Mouse (Mus musculus) olfactory bulb, adult 2 months (tissue): ENCODE results near the gene Olfr472. TPM values are rescaled to one million over a fixed set of nuclear protein-coding genes. Genes with fewer than 3 reads are reported as not detected.
"Not testable (repeated sequence)": the region's sequence is repeated elsewhere in the genome, so short reads cannot be mapped to it uniquely, and the experiment has no call there.

Experiments
- H3K27ac ChIP-seq: fragments of 200-500 bp; 2 replicates; pipeline ENCODE4 v1.5.1; 2012; ENCODE audit warnings: low read depth, low read length; ENCODE audit not compliant: insufficient read depth
- H3K4me1 ChIP-seq: fragments of 200-500 bp; 2 replicates; pipeline ENCODE4 v1.6.1; 2012; ENCODE audit warnings: low read length; ENCODE audit not compliant: control insufficient read depth, insufficient read depth
- H3K4me3 ChIP-seq: fragments of 200-500 bp; 2 replicates; pipeline ENCODE4 v1.5.1; 2012; ENCODE audit warnings: mild to moderate bottlenecking, low read depth, low read length, moderate library complexity; ENCODE audit not compliant: insufficient read depth
- CTCF ChIP-seq: fragments of 200-500 bp; IDR thresholded peaks from 2 replicates; pipeline ENCODE4 v1.5.1; 2012; ENCODE audit warnings: low read depth, mild to moderate bottlenecking, low read length, moderate library complexity; ENCODE audit not compliant: insufficient read depth
- POLR2A ChIP-seq: fragments of 200-500 bp; IDR thresholded peaks from 2 replicates; pipeline ENCODE4 v1.6.1; 2012; ENCODE audit warnings: mild to moderate bottlenecking, low read depth, low read length, moderate library complexity; ENCODE audit not compliant: insufficient read depth
- WGBS: fragments of 180-500 bp; shearing (Covaris S2); methylation state at CpG from one replicate; pipeline ENCODE4 v1.1.7; 2018; 5-methylcytosine and 5-hydroxymethylcytosine counted together
- polyA plus RNA-seq: library from polyadenylated mRNA; stranded (reverse); fragments of >200 nt; gene quantifications from 2 replicates; pipeline ENCODE4 v1.2.4, GENCODE M21; 2012; ENCODE audit warnings: low replicate concordance; ENCODE audit not compliant: missing spikeins, insufficient read depth, insufficient read length

The Olfr472 gene
- polyA plus RNA-seq, result not detected in 2 replicates

DNA sequence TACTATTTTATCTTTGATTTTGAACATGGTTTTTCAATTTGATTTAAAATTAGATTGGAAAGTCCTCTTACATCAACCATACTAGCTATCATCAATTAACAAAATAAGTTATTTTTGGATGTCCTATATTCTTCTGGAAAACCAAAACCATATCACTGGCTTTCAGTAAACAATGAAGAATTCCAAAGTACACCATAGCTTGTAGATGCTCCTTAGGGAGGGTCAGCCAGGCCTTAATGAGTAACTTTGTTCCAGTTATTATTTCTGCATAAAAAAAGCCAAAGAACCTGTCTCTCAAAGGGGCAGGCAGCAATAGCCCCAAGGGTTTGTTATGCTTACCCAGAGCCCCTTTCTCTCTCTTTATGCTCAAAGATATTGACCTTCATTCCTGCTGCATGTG is at the start of gene Olfr472:
Olfr472 (plus strand) TSS at position 301 of the 400 bp plus-strand sequence.
- Histone ChIP-seq H3K27ac (no peak within 1 kb of the TSS), H3K4me1 (no peaks in the 10 kb centered on the region), H3K4me3 (no peak within 1 kb of the TSS)
- no peak for TF ChIP-seq POLR2A
- TF ChIP-seq CTCF, result no peak

DNA sequence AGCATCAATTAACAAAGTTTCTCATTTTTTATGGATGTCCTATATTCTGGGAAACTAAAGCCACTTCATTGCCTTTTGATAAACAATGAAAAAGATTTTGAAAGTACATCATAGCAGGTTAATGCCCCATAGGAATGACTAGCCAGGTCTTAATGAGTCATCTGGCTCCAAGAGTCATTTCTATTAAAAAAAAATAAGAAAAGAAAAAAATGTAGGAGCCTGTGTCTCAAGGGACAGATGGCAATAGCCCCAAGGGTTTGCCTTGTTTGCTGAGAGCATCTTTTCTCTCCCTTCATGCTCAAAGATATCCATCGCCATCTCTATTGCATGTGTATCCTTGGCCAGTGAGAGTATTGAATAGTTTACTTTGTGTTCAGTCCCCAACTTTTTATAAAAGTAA is 32.4 kb downstream of the Olfr472 start, which contains the start of gene Olfr473:
Olfr473 (plus strand) TSS at position 301 of the 400 bp plus-strand sequence.
- 97% methylated on average over 1 of the region's 1 CpGs for WGBS
- Histone ChIP-seq H3K4me1 (no peaks in the 10 kb centered on the region), H3K4me3 (no peak within 1 kb of the TSS), H3K27ac (no peak within 1 kb of the TSS)
- TF ChIP-seq POLR2A (no peak), CTCF (no peak)

DNA sequence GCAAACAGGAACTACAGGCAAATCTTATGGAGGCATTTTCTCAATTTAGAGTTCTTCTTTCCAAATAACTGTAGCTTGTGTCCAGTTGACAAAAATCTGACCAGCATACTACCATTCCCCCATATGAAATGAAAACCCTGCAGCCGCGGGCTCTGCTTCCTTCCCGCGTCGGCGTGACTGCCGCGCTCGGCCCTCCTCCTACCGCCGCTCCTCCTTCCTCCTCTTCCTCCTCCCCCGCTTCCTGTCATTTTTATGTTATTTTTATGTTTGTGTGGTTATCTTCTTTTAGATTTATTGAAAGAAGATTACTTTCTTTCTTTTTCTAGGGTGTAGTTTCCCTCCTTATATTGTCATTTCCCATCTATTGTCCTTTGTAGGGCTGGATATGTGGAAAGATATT is 54.8 kb downstream of the Olfr472 start:
- not testable (repeated sequence) for H3K27ac ChIP-seq, H3K4me3 ChIP-seq, H3K4me1 ChIP-seq
- 98% methylated on average over 12 of the region's 12 CpGs for WGBS

DNA sequence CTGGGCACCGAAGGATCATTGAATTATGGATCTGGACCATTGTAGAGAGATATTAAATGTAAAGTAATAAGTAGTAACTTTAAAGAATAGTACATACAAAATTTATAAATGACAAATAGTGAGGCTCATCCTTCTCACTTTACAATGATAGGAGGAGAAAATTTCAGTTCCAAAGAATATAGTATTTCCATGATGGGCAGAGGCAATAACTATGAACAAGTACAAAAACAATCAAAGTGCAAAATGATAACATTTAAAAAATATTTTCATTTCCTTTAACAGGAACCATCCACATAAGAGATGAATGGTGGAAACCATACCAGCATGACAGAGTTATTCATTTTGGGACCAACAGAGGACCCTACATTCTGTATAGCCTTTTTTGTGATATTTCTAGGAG is 56.6 kb downstream of the Olfr472 start, which contains the start of gene Olfr474:
Olfr474 (plus strand) TSS at position 301 of the 400 bp plus-strand sequence.
- Histone ChIP-seq H3K4me3 (no peak within 1 kb of the TSS), H3K4me1 (no peaks in the 10 kb centered on the region), H3K27ac (no peak within 1 kb of the TSS)
- 85% methylated on average over 1 of the region's 1 CpGs for WGBS
- TF ChIP-seq CTCF, result no peak

Other genes with a start within 250 kb of the Olfr472 start
- gene Cyb5r2, start 139.9 kb upstream of the Olfr472 start, polyA plus RNA-seq, result not detected in 2 replicates
- not detected in 2 replicates for gene Ovch2, start 96.7 kb upstream of the Olfr472 start, polyA plus RNA-seq
- not detected in 2 replicates for gene Olfr467, start 85.6 kb upstream of the Olfr472 start, polyA plus RNA-seq
- not detected in 2 replicates for gene Olfr469, start 72.4 kb upstream of the Olfr472 start, polyA plus RNA-seq
- not detected in 2 replicates for gene Olfr470, start 50.4 kb upstream of the Olfr472 start, polyA plus RNA-seq
- gene Olfr473, start 32.5 kb downstream of the Olfr472 start, polyA plus RNA-seq, result not detected in 2 replicates
- gene Olfr474, start 56.7 kb downstream of the Olfr472 start, polyA plus RNA-seq, result not detected in 2 replicates
- not detected in 2 replicates for gene Olfr476, start 66.9 kb downstream of the Olfr472 start, polyA plus RNA-seq
- not detected in 2 replicates for gene Olfr477, start 88.8 kb downstream of the Olfr472 start, polyA plus RNA-seq
- not detected in 2 replicates for gene Olfr478, start 136.1 kb downstream of the Olfr472 start, polyA plus RNA-seq
- gene Olfr479, start 152.8 kb downstream of the Olfr472 start, polyA plus RNA-seq, result not detected in 2 replicates
- not detected in 2 replicates for gene Olfr480, start 169.4 kb downstream of the Olfr472 start, polyA plus RNA-seq
- not detected in 2 replicates for gene Olfr481, start 182.0 kb downstream of the Olfr472 start, polyA plus RNA-seq
- not detected in 2 replicates for gene Olfr482, start 199.7 kb downstream of the Olfr472 start, polyA plus RNA-seq
- not detected in 2 replicates for gene Olfr483, start 202.9 kb downstream of the Olfr472 start, polyA plus RNA-seq
- gene Olfr484, start 229.5 kb downstream of the Olfr472 start, polyA plus RNA-seq, result not detected in 2 replicates